Mouse (Mus musculus) right cerebral cortex, postnatal 14 days (tissue): ENCODE measurements at regions not wholly inside any gene's neighbourhood (a gene's known extent, or its start where the extent isn't known, plus 50 kb on each side); places are given as distances from the start of the nearest gene placed in this dataset.
A peak's percentile ranks its signal among the peaks of the same experiment; 100 is the strongest.

ENCODE experiments used
- DNase-seq: peaks from one replicate; pipeline ENCODE4 v3.0.0; 2022

DNA sequence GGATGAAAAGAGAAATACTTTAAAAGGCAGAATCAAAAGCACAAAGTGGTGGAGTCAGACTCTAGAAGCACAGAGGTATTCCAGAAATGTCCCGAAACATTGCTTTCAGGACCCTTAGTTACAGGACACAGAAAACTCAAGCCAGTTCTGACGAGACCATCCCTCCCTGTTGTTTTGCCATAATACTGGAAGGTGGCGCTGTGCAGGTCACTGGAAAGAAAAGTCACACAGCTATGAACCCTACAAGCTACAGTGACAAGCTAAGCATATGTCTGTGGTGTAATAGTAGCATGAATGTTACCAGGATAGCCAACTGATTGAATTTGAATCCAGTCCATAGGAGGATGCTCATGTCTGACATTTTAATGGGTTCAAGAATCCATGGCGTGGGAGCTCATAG lies 117.4 kb upstream of the Cxxc4 start:
- DNase-seq = no peak

DNA sequence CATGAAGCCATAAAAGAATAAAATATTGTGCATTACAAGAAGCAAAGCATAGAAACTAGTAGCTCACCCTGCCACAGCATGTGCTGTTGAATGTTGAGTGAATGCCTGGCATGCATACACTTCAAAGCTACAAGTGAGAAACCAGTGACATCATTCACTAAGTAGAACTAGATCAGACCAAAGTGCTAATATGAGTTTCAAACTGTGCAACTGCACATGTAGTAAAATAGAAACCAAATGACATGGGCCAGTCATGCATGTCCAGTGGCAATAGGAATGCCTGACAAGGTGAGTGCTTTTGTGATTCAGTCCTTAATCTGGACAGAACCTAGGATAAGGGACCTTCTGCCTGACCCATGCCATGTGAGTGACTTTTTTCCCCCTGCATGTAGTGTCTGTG lies 111.3 kb upstream of the Cxxc4 start:
- no peak for DNase-seq

DNA sequence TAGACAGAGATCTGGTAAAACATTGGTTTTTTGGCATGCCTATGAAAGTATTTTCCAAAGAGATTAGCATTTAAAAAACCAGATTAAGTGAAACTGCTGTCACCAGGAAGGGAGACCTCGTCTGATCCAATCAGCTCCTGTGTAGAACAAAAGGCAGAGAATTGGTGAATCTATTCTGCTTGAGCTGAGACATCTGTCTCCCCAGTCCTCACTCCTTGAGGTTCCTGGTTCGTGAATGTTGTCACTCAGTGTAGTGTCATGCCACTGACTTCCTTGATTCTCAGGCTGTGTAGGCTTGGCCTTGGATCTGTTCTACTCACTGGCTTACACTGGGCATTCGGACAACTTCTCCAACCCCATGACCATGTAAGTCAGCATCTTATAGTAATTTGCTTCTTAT lies 105.9 kb upstream of the Cxxc4 start:
- DNase-seq = no peak

DNA sequence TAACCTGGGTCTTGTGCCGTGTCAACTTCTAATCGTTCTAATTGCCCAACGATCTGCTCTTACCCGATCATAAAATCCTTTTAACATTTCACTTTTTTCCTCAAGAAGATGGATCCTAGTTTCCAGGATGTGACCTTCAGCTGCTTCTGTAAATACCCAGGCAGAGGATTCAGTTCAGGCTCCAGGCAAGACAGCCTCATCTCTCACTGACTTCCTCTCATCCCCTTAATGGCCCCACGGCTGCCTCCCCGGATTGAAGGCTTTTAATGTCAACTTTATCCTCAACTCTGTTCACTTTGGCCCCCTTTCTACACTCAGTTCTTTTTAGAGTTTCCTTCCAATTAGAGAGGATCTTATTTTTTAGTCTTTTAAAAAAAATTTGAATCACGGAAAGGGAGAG lies 91.0 kb upstream of the Cxxc4 start:
- DNase-seq = no peak

DNA sequence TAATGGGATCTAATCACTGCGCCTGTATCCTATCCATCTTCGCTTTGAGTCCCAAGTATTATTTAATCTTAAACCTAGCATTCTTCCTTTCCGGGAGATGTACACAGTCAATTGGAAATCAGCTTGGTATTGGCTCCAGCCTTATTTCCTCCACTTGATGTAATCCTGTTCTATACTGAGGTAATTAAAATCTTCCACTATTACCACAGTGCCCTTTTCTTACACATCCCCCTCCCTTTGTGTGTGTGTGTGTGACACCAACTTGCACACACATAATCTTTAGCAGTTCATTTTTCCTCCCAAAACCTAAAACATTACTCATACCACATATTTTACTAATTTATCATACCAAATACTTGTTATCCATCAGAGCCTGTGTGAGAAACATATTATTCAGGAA lies 90.3 kb upstream of the Cxxc4 start:
- no peak for DNase-seq

DNA sequence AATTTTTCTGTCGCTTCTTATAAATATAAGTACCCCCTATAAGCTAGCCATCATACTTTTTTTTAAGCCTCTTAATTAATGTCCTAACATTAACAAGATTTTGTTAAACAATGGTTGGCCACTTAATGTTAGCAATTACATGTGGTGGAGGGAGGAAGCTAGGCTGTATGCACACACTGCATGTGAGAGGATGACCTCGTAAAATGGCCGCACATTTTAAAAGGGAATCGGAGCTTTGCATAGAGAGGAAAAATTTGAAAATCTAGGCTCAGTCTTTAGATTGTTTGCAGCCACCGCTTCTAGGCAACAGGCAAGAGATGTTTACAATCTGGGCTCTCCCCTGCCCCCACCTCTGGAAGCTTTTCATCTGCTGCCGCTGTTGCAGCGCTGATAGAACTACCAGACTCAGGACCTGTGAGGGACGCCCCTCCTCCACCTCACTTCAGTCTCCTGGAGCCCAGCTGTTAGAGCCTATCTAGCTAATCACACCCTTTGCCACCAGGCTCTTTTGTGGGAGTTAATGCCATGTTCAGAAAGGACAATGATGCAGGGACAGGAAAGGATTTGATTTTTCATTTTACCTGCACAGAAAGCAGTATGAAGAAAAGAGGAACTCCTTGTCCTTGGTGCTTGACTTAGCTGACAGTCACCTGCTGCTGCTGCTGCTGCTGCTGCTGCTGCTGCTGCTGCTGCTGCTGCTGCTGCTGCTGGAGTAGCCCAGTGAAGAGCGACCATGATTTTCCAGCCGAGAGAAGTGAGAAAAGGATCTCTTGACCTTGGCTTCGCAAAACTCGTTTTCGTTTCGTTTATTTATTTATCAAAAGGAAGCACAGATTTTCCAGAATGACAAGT lies 89.7 kb upstream of the Cxxc4 start:
- peak; percentile 51 for DNase-seq

DNA sequence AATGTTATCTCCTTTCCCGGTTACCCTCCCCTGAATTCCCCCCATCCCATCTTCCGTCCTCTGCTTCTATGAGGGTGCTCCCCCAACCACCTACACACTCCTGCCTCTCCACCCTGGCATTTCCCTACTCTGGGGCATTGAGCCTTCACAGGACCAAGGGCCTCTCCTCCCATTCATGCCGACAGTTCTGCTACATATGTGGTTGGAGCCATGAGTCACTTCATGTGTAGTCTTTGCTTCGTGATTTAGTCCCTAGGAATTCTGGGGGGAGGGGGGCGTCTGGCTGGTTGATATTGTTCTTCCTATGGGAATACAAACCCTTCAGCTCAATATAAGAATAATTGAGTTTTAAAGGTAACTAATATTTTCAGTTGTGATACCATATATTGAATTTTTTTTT lies 74.0 kb upstream of the Cxxc4 start:
- DNase-seq = no peak

DNA sequence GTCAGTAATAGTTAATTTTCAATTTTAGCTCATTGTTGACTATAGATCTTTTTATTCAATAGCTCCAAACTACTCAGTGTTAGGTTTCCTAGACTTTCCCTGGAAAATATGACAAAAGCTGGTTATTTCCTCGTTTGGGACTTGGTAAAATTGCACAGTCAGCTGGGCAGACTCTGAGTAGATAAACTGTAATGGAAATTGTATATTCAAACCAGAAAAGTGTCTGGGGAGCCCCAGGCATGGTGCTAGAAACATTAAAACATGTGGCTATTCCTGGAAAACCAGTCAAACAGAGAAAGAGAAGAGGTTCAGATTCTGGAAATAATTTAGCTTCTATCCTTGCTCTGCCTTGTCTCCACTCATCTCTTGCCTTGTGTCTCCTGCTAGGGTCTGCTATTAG lies 66.4 kb upstream of the Cxxc4 start:
- no peak for DNase-seq

DNA sequence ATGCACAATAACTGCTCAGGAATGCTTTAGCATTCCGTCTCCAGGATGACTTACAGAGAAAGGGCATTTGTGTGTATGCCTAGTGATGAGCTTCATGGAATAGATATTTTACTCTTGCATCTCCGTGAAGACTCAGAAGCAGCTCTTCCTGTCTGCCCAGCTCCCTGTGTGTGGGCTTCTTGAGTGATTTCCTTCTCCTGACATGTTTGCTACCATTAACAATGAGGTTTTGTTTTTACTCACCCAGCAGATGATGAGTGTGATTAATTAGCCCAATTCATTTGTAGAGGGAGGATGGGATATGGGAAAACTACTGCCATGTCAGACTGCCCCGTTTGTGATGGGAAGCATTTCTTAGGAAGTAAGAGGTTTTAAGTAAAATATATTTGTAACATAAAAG lies 63.9 kb upstream of the Cxxc4 start:
- DNase-seq = no peak

DNA sequence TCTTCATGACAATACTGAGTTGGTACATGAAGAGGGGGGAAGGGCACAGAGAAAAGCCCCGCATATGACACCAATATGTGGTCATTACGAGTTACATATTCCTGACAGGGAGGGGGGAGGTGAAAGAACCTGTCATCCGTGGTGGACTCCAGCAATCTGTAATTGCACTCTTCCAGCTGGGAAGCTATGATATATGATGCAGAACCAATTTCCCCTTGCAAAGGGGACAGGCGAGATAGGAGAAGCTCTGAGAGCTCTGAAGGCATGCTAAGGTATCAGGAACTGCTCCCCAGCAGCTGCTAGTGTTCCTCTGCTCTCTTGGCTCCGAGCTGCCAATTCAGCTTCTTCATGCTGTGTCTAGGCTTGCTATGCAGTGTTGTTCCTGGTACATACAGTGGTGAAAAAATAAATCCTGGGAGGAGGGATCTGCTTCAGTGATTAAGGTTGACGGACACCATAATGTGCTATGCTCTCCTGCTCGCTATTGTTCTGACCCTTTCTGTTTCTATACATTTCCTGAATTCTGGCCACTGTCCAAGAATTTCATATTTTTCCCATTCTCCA lies 57.7 kb upstream of the Cxxc4 start:
- no peak for DNase-seq

DNA sequence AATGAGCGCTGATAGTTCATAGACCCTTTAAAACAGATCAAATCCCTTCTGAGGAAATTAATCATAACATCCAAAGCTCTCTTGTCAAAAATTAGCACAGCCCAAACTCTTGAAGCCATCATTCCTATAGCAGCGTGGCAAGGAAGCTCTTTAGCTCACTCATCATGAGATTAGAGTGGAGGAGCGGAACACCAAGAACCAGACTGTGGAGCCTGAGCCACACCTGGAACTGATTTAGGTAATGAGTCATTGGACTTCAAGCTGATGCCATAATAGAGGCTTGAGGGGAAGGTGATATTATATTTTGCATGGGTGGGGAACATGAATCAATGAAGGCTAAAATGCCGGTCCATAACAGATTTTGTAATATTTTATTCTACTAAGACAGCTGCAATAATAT lies 52.2 kb upstream of the Cxxc4 start:
- no peak for DNase-seq
